Mouse (Mus musculus) liver, adult 2 months (tissue): ENCODE data around the gene Acbd4. TPM values are rescaled to one million over a fixed set of nuclear protein-coding genes. Genes with fewer than 3 reads are reported as not detected.

Experiments used
- DNase-seq: peaks from one replicate; pipeline ENCODE4 v3.0.0-alpha.2; 2011; ENCODE audit warnings: low read depth, low spot score; ENCODE audit errors: extremely low read depth
- H3K27ac ChIP-seq: fragments of 200-500 bp; replicated peaks from 2 replicates; pipeline ENCODE4 v1.5.1; 2012; ENCODE audit warnings: low read depth, mild to moderate bottlenecking, control low read depth, inconsistent platforms, low read length; ENCODE audit not compliant: insufficient read depth
- H3K27me3 ChIP-seq: fragments of 200-500 bp; 2 replicates; pipeline ENCODE4 v1.6.1; 2012; ENCODE audit warnings: mild to moderate bottlenecking, moderate library complexity, low read length, inconsistent platforms; ENCODE audit not compliant: control insufficient read depth, insufficient read depth
- H3K36me3 ChIP-seq: fragments of 200-500 bp; 2 replicates; pipeline ENCODE4 v1.6.1; 2012; ENCODE audit warnings: low read length, inconsistent platforms; ENCODE audit not compliant: control insufficient read depth, insufficient read depth
- H3K4me1 ChIP-seq: fragments of 200-500 bp; 2 replicates; pipeline ENCODE4 v1.6.1; 2011; ENCODE audit warnings: low read length; ENCODE audit not compliant: control insufficient read depth, insufficient read depth
- H3K4me3 ChIP-seq: fragments of 200-500 bp; 2 replicates; pipeline ENCODE4 v1.5.1; 2011; ENCODE audit warnings: low read depth, mild to moderate bottlenecking, control low read depth, low read length, moderate library complexity; ENCODE audit not compliant: insufficient read depth
- H3K79me2 ChIP-seq: fragments of 200-500 bp; 2 replicates; pipeline ENCODE4 v1.6.1; 2012; ENCODE audit warnings: inconsistent platforms, mild to moderate bottlenecking, low read length, moderate library complexity; ENCODE audit not compliant: control insufficient read depth, insufficient read depth
- H3K9ac ChIP-seq: fragments of 200-500 bp; 2 replicates; pipeline ENCODE4 v1.6.1; 2012; ENCODE audit warnings: low read depth, mild to moderate bottlenecking, control low read depth, inconsistent platforms, low read length
- CTCF ChIP-seq: fragments of 200-500 bp; IDR thresholded peaks from 2 replicates; pipeline ENCODE4 v1.5.1; 2011; ENCODE audit warnings: low read depth, low read length, control low read depth
- POLR2A ChIP-seq: fragments of 200-500 bp; IDR thresholded peaks from 2 replicates; pipeline ENCODE4 v1.6.1; 2011; ENCODE audit warnings: low read length, control low read depth; ENCODE audit not compliant: insufficient read depth; ENCODE audit errors: extremely low read depth
- WGBS: fragments of 180-500 bp; shearing (Covaris S2); methylation state at CpG from one replicate; pipeline ENCODE4 v1.1.7; 2018; 5-methylcytosine and 5-hydroxymethylcytosine counted together
- polyA plus RNA-seq: library from polyadenylated mRNA; depleted of rRNA; stranded (reverse); fragments of >200 nt; gene quantifications from 2 replicates; pipeline ENCODE4 v1.2.3, GENCODE M21; 2012
- total RNA-seq: library from RNA; depleted of rRNA; stranded (reverse); fragments of >200 nt; gene quantifications from 2 replicates; pipeline ENCODE4 v1.2.3, GENCODE M21; 2014

Acbd4 gene
- total and polyA plus RNA-seq, 2 experiments = 64.4 to 66.6 TPM

GRCm38 (mm10) chr11:103104469-103104868 lies 3.0 kb downstream of the Acbd4 start:
- no peak for DNase-seq
- WGBS = 62% methylated on average over 7 of the region's 7 CpGs
- TF ChIP-seq CTCF = no peak
- Histone ChIP-seq H3K4me1 (peaks cover 28% of the 10 kb centered on the region), H3K27me3 (0 out of 2 replicates have a peak, but pooled peaks cover 3% of the 10 kb centered on the region), H3K4me3 (peak overlapping the region; percentile 45; the same call in 1 of the 2 replicates), H3K79me2 (peaks cover 7% of the 10 kb centered on the region; the same call in 1 of the 2 replicates), H3K27ac (peak overlapping the region; percentile 64), H3K36me3 (peaks cover 2% of the 10 kb centered on the region; the same call in 1 of the 2 replicates), H3K9ac (peak overlapping the region; percentile 80; the same call in 1 of the 2 replicates)

- Histone ChIP-seq H3K9ac (peak overlapping the region; percentile 80), H3K4me1 (peaks cover 28% of the 10 kb centered on the region), H3K79me2 (peaks cover 7% of the 10 kb centered on the region; the same call in 1 of the 2 replicates), H3K27me3 (0 out of 2 replicates have a peak, but pooled peaks cover 3% of the 10 kb centered on the region), H3K4me3 (peak overlapping the region; percentile 45; the same call in 1 of the 2 replicates), H3K27ac (peak overlapping the region; percentile 97), H3K36me3 (peaks cover 2% of the 10 kb centered on the region; the same call in 1 of the 2 replicates)
- DNase-seq = peak; percentile 92
- TF ChIP-seq CTCF (peak; percentile 47), POLR2A (no peak)
- 23% methylated on average over 14 of the region's 14 CpGs for WGBS
Observed at GRCm38 (mm10) chr11:103105180-103105725, 3.8 kb downstream of the Acbd4 start.

- Histone ChIP-seq H3K9ac (0 out of 2 replicates have a peak overlapping the region, but pooled peaks have one; percentile 43), H3K27ac (peak overlapping the region; percentile 82), H3K36me3 (peaks cover 2% of the 10 kb centered on the region; the same call in 1 of the 2 replicates), H3K79me2 (peaks cover 7% of the 10 kb centered on the region; the same call in 1 of the 2 replicates), H3K27me3 (0 out of 2 replicates have a peak, but pooled peaks cover 3% of the 10 kb centered on the region), H3K4me3 (no peak overlapping the region), H3K4me1 (peaks cover 28% of the 10 kb centered on the region)
- no peak for DNase-seq
- TF ChIP-seq POLR2A (no peak), CTCF (no peak)
- 63% methylated on average over 6 of the region's 6 CpGs for WGBS
Observed at GRCm38 (mm10) chr11:103105810-103106209, 4.3 kb downstream of the Acbd4 start.

GRCm38 (mm10) chr11:103106386-103106785 lies 4.9 kb downstream of the Acbd4 start:
- H3K4me3 ChIP-seq = no peak overlapping the region
- no peaks in the 10 kb centered on the region for H3K27me3 ChIP-seq
- H3K4me1 ChIP-seq = peaks cover 31% of the 10 kb centered on the region
- no peak overlapping the region; the same call in 1 of the 2 replicates for H3K27ac ChIP-seq
- WGBS = 38% methylated on average over 4 of the region's 4 CpGs
- no peak overlapping the region for H3K9ac ChIP-seq
- H3K36me3 ChIP-seq = peaks cover 2% of the 10 kb centered on the region; the same call in 1 of the 2 replicates
- TF ChIP-seq POLR2A (no peak), CTCF (no peak)
- H3K79me2 ChIP-seq = peaks cover 7% of the 10 kb centered on the region; the same call in 1 of the 2 replicates
- no peak for DNase-seq

GRCm38 (mm10) chr11:103111301-103111700 lies 9.8 kb downstream of the Acbd4 start:
- H3K79me2 ChIP-seq = no peaks in the 10 kb centered on the region; the same call in 1 of the 2 replicates
- H3K27me3 ChIP-seq = no peaks in the 10 kb centered on the region
- peaks cover 2% of the 10 kb centered on the region; the same call in 1 of the 2 replicates for H3K36me3 ChIP-seq
- H3K27ac ChIP-seq = peak overlapping the region; percentile 64
- DNase-seq = peak; percentile 53
- H3K4me3 ChIP-seq = no peak overlapping the region
- peak overlapping the region; percentile 41 for H3K9ac ChIP-seq
- WGBS = 27% methylated on average over 10 of the region's 10 CpGs
- TF ChIP-seq CTCF = no peak
- TF ChIP-seq POLR2A = no peak
- H3K4me1 ChIP-seq = peaks cover 19% of the 10 kb centered on the region
